Mouse (Mus musculus) lung, embryonic 16.5 days (tissue): ENCODE data around the gene Abcf1. TPM values are rescaled to one million over a fixed set of nuclear protein-coding genes. Genes with fewer than 3 reads are reported as not detected.
"Not testable (repeated sequence)": the region's sequence is repeated elsewhere in the genome, so short reads cannot be mapped to it uniquely, and the experiment has no call there.

ENCODE experiments used
- ATAC-seq: fragments of 200-750 bp; cut with Nextera tagmentation; 2 replicates; pipeline ENCODE4 v1.8.0; 2017; ENCODE audit warnings: low read depth, mild to moderate bottlenecking, moderate library complexity
- H3K27ac ChIP-seq: fragments of 300-500 bp; sonication (generic); 2 replicates; pipeline ENCODE4 v1.5.1; 2014; ENCODE audit warnings: mild to moderate bottlenecking, control low read depth, low read length
- H3K27me3 ChIP-seq: fragments of 300-500 bp; sonication (generic); 2 replicates; pipeline ENCODE4 v1.6.1; 2014; ENCODE audit warnings: low read depth, low read length, mixed read lengths; ENCODE audit not compliant: control insufficient read depth, insufficient read depth
- H3K36me3 ChIP-seq: fragments of 300-500 bp; sonication (generic); 2 replicates; pipeline ENCODE4 v1.6.1; 2014; ENCODE audit warnings: low read length; ENCODE audit not compliant: control insufficient read depth, insufficient read depth
- H3K4me1 ChIP-seq: fragments of 300-500 bp; sonication (generic); replicated peaks from 2 replicates; pipeline ENCODE4 v1.6.1; 2014; ENCODE audit warnings: low read length, mixed read lengths; ENCODE audit not compliant: control insufficient read depth, insufficient read depth
- H3K4me2 ChIP-seq: fragments of 300-500 bp; sonication (generic); 2 replicates; pipeline ENCODE4 v1.6.1; 2014; ENCODE audit warnings: low read depth, low read length, control low read depth
- H3K4me3 ChIP-seq: fragments of 300-500 bp; sonication (generic); 2 replicates; pipeline ENCODE4 v1.5.1; 2014; ENCODE audit warnings: mild to moderate bottlenecking, low read length, control low read depth
- H3K9ac ChIP-seq: fragments of 300-500 bp; sonication (generic); 2 replicates; pipeline ENCODE4 v1.6.1; 2014; ENCODE audit warnings: low read length, control low read depth
- H3K9me3 ChIP-seq: fragments of 300-500 bp; sonication (generic); 2 replicates; pipeline ENCODE4 v1.6.1; 2016; ENCODE audit warnings: low read length; ENCODE audit not compliant: control insufficient read depth
- WGBS: fragments of 180-500 bp; shearing (Covaris S2); extraction: QIAGEN DNeasy Blood & Tissue Kit; methylation state at CpG from one replicate; pipeline ENCODE4 v1.1.7; 2014; 5-methylcytosine and 5-hydroxymethylcytosine counted together
- polyA plus RNA-seq: library from polyadenylated mRNA; unstranded; fragments of >200 nt; fragmentation: Nextera tagmentation; extraction: Ambion mirVana; gene quantifications from 2 replicates; pipeline ENCODE4 v1.2.1, GENCODE M21; 2015

Abcf1 gene
- 70.6 and 82.5 TPM in 2 replicates for polyA plus RNA-seq

GRCm38 (mm10) chr17:35969418-35970389, at the start of gene Abcf1:
Gene Abcf1 (minus strand): TSS chr17:35969761.
- H3K36me3 ChIP-seq = peaks cover 14% of the 10 kb centered on the region
- WGBS = under 1% methylated on average over 65 of the region's 68 CpGs
- peaks cover 17% of the 10 kb centered on the region for H3K4me1 ChIP-seq

GRCm38 (mm10) chr17:36018979-36019378, 49.4 kb upstream of the Abcf1 start:
- ATAC-seq = no peak
- H3K36me3 ChIP-seq = peaks cover 2% of the 10 kb centered on the region; the same call in 1 of the 2 replicates
- 47% methylated on average over 2 of the region's 2 CpGs for WGBS
- no peak overlapping the region for H3K4me3 ChIP-seq
- H3K27me3 ChIP-seq = no peaks in the 10 kb centered on the region
- H3K4me2 ChIP-seq = no peak overlapping the region
- no peak overlapping the region for H3K9ac ChIP-seq
- peaks cover 9% of the 10 kb centered on the region for H3K4me1 ChIP-seq
- no peak overlapping the region for H3K27ac ChIP-seq
- H3K9me3 ChIP-seq = no peaks in the 10 kb centered on the region

More at GRCm38 (mm10) chr17:35969418-35970389, at the start of gene Abcf1:
- Histone ChIP-seq H3K27me3 (no peaks in the 10 kb centered on the region), H3K4me3 (peak within 1 kb of the TSS; percentile 98), H3K4me2 (peak within 1 kb of the TSS; percentile 86), H3K9ac (peak within 1 kb of the TSS; percentile 93), H3K27ac (peak within 1 kb of the TSS; percentile 79), H3K9me3 (no peaks in the 10 kb centered on the region)
- ATAC-seq = peak; percentile 98

- Histone ChIP-seq H3K4me3 (no peak overlapping the region), H3K9ac (no peak overlapping the region)
- no peak for ATAC-seq
Measured at GRCm38 (mm10) chr17:36017046-36017445, 47.5 kb upstream of the Abcf1 start.

GRCm38 (mm10) chr17:36014977-36015376, 45.4 kb upstream of the Abcf1 start:
- Histone ChIP-seq H3K27ac (no peak overlapping the region), H3K36me3 (peaks cover 2% of the 10 kb centered on the region; the same call in 1 of the 2 replicates), H3K4me1 (no peaks in the 10 kb centered on the region), H3K9ac (no peak overlapping the region), H3K4me2 (no peak overlapping the region), H3K9me3 (no peaks in the 10 kb centered on the region), H3K4me3 (no peak overlapping the region), H3K27me3 (no peaks in the 10 kb centered on the region)
- ATAC-seq = no peak
- 89% methylated on average over 5 of the region's 5 CpGs for WGBS

More at GRCm38 (mm10) chr17:36017046-36017445, 47.5 kb upstream of the Abcf1 start:
- Histone ChIP-seq H3K27me3 (no peaks in the 10 kb centered on the region), H3K36me3 (peaks cover 2% of the 10 kb centered on the region; the same call in 1 of the 2 replicates), H3K4me1 (no peaks in the 10 kb centered on the region), H3K4me2 (no peak overlapping the region), H3K9me3 (no peaks in the 10 kb centered on the region), H3K27ac (no peak overlapping the region)
- 78% methylated on average over 5 of the region's 5 CpGs for WGBS

- H3K9me3 ChIP-seq, H3K36me3 ChIP-seq, H3K4me3 ChIP-seq, H3K4me2 ChIP-seq, H3K27ac ChIP-seq, H3K4me1 ChIP-seq, H3K27me3 ChIP-seq, H3K9ac ChIP-seq, ATAC-seq: not testable (repeated sequence)
- 88% methylated on average over 7 of the region's 7 CpGs for WGBS
Measured at GRCm38 (mm10) chr17:36004409-36004808, 34.8 kb upstream of the Abcf1 start.

GRCm38 (mm10) chr17:36003331-36003730, 33.8 kb upstream of the Abcf1 start:
- no peaks in the 10 kb centered on the region for H3K36me3 ChIP-seq
- no peak for ATAC-seq
- no peak overlapping the region for H3K4me2 ChIP-seq
- H3K4me1 ChIP-seq = no peaks in the 10 kb centered on the region
- no peaks in the 10 kb centered on the region for H3K27me3 ChIP-seq
- H3K9ac ChIP-seq = no peak overlapping the region
- 87% methylated on average over 7 of the region's 7 CpGs for whole genome bisulfite sequencing
- no peaks in the 10 kb centered on the region; the same call in 1 of the 2 replicates for H3K9me3 ChIP-seq
- no peak overlapping the region for H3K4me3 ChIP-seq
- H3K27ac ChIP-seq = no peak overlapping the region

- no peak overlapping the region for H3K4me3 ChIP-seq
- no peak overlapping the region for H3K4me2 ChIP-seq
- peaks cover 8% of the 10 kb centered on the region for H3K4me1 ChIP-seq
- H3K9ac ChIP-seq = no peak overlapping the region
- no peaks in the 10 kb centered on the region; the same call in 1 of the 2 replicates for H3K9me3 ChIP-seq
- H3K27ac ChIP-seq = no peak overlapping the region
- WGBS = 92% methylated on average over 6 of the region's 6 CpGs
- H3K27me3 ChIP-seq = no peaks in the 10 kb centered on the region
- no peaks in the 10 kb centered on the region for H3K36me3 ChIP-seq
- no peak for ATAC-seq
Measured at GRCm38 (mm10) chr17:36001966-36002365, 32.4 kb upstream of the Abcf1 start.

GRCm38 (mm10) chr17:36001121-36001897, 31.7 kb upstream of the Abcf1 start:
- no peak overlapping the region for H3K9ac ChIP-seq
- H3K9me3 ChIP-seq = no peaks in the 10 kb centered on the region; the same call in 1 of the 2 replicates
- peaks cover 8% of the 10 kb centered on the region for H3K4me1 ChIP-seq
- no peak overlapping the region for H3K27ac ChIP-seq
- no peaks in the 10 kb centered on the region for H3K27me3 ChIP-seq
- H3K4me2 ChIP-seq = no peak overlapping the region
- no peaks in the 10 kb centered on the region for H3K36me3 ChIP-seq
- no peak overlapping the region for H3K4me3 ChIP-seq
- 87% methylated on average over 12 of the region's 12 CpGs for WGBS
- no peak for ATAC-seq

- Histone ChIP-seq H3K9me3 (no peaks in the 10 kb centered on the region), H3K36me3 (no peaks in the 10 kb centered on the region), H3K27me3 (no peaks in the 10 kb centered on the region), H3K4me2 (no peak overlapping the region), H3K4me1 (peaks cover 11% of the 10 kb centered on the region), H3K27ac (no peak overlapping the region), H3K4me3 (no peak overlapping the region), H3K9ac (no peak overlapping the region)
- no peak for ATAC-seq
- WGBS = 74% methylated on average over 4 of the region's 4 CpGs
Measured at GRCm38 (mm10) chr17:36000349-36000748, 30.8 kb upstream of the Abcf1 start.
